Mouse (Mus musculus) bone marrow, adult 2 months (tissue): ENCODE results near the gene Acad8. TPM values are rescaled to one million over a fixed set of nuclear protein-coding genes. Genes with fewer than 3 reads are reported as not detected.

Experiments used
- H3K27ac ChIP-seq: fragments of 200-500 bp; 2 replicates; pipeline ENCODE4 v1.5.1; 2012; ENCODE audit warnings: low read depth, mild to moderate bottlenecking, control low read depth, inconsistent platforms, low read length; ENCODE audit not compliant: control insufficient read depth, poor library complexity, insufficient read depth
- H3K4me1 ChIP-seq: fragments of 200-500 bp; 2 replicates; pipeline ENCODE4 v1.6.1; 2011; ENCODE audit warnings: low read length; ENCODE audit not compliant: control insufficient read depth, insufficient read depth
- H3K4me3 ChIP-seq: fragments of 200-500 bp; replicated peaks from 2 replicates; pipeline ENCODE3; 2011; ENCODE audit warnings: mild to moderate bottlenecking, low read depth, low read length, control low read depth; ENCODE audit not compliant: control insufficient read depth
- CTCF ChIP-seq: fragments of 200-500 bp; IDR thresholded peaks from 2 replicates; pipeline ENCODE4 v1.5.1; 2011; ENCODE audit warnings: low read length, control low read depth; ENCODE audit not compliant: control insufficient read depth, insufficient read depth
- POLR2A ChIP-seq: fragments of 200-500 bp; IDR thresholded peaks from 2 replicates; pipeline ENCODE4 v1.6.1; 2011; ENCODE audit warnings: low read depth, mild to moderate bottlenecking, control low read depth, low read length, borderline replicate concordance; ENCODE audit not compliant: control insufficient read depth
- WGBS: fragments of 180-500 bp; shearing (Covaris S2); methylation state at CpG from one replicate; pipeline ENCODE4 v1.1.7; 2018; 5-methylcytosine and 5-hydroxymethylcytosine counted together
- polyA plus RNA-seq: library from polyadenylated mRNA; stranded (reverse); fragments of >200 nt; gene quantifications from 2 replicates; pipeline ENCODE4 v1.2.4, GENCODE M21; 2011; ENCODE audit warnings: low replicate concordance; ENCODE audit not compliant: missing spikeins, insufficient read depth, insufficient read length

The Acad8 gene
- 5.5 and 12.0 TPM in 2 replicates for polyA plus RNA-seq

GRCm38 (mm10) chr9:26999461-27000395, at the start of gene Acad8, which contains the start of gene Thyn1:
TSS of gene Acad8 (minus strand) at chr9:26999566.
TSS of gene Thyn1 (plus strand) at chr9:26999710.
- WGBS = under 1% methylated on average over 35 of the region's 35 CpGs
- H3K4me1 ChIP-seq = no peaks in the 10 kb centered on the region; the same call in 1 of the 2 replicates
- TF ChIP-seq POLR2A = 0 out of 2 replicates have a peak, but pooled peaks have one; percentile 8
- no peak for TF ChIP-seq CTCF
- H3K27ac ChIP-seq = peak within 1 kb of the TSS; percentile 12
- peak within 1 kb of the TSS; percentile 90 for H3K4me3 ChIP-seq

GRCm38 (mm10) chr9:27043892-27044291, 44.5 kb upstream of the Acad8 start:
- WGBS = 69% methylated on average over 5 of the region's 5 CpGs
- H3K4me3 ChIP-seq = no peak overlapping the region
- no peak for TF ChIP-seq CTCF
- no peak for TF ChIP-seq POLR2A
- H3K27ac ChIP-seq = no peak overlapping the region
- H3K4me1 ChIP-seq = no peaks in the 10 kb centered on the region

- peaks cover 4% of the 10 kb centered on the region for H3K4me1 ChIP-seq
- H3K4me3 ChIP-seq = peak overlapping the region; percentile 95
- TF ChIP-seq POLR2A = no peak
- WGBS = 0% methylated on average over 17 of the region's 17 CpGs
- H3K27ac ChIP-seq = peak overlapping the region; percentile 17; the same call in 1 of the 2 replicates
Observed at GRCm38 (mm10) chr9:27030763-27031100, 31.4 kb upstream of the Acad8 start.

GRCm38 (mm10) chr9:27029828-27030762, 30.7 kb upstream of the Acad8 start, which contains the start of the genes Vps26b and Ncapd3:
TSS of gene Vps26b (minus strand) at chr9:27030065.
TSS of gene Ncapd3 (plus strand) at chr9:27030175.
- H3K4me1 ChIP-seq = peaks cover 4% of the 10 kb centered on the region
- TF ChIP-seq CTCF (no peak), POLR2A (peak; percentile 86; the same call in 1 of the 2 replicates)
- peak within 1 kb of the TSS; percentile 95 for H3K4me3 ChIP-seq
- peak within 1 kb of the TSS; percentile 78 for H3K27ac ChIP-seq
- WGBS = under 1% methylated on average over 77 of the region's 80 CpGs

GRCm38 (mm10) chr9:27029022-27029827, 29.9 kb upstream of the Acad8 start:
- Histone ChIP-seq H3K27ac (peak overlapping the region; percentile 78), H3K4me3 (peak overlapping the region; percentile 95), H3K4me1 (peaks cover 5% of the 10 kb centered on the region)
- no peak for TF ChIP-seq POLR2A
- peak; percentile 27; the same call in 1 of the 2 replicates for TF ChIP-seq CTCF
- under 1% methylated on average over 52 of the region's 52 CpGs for WGBS

- Histone ChIP-seq H3K27ac (no peak overlapping the region), H3K4me3 (no peak overlapping the region), H3K4me1 (peaks cover 8% of the 10 kb centered on the region)
- WGBS = 4% methylated on average over 1 of the region's 1 CpGs
- TF ChIP-seq CTCF (no peak), POLR2A (no peak)
Observed at GRCm38 (mm10) chr9:27026708-27027107, 27.3 kb upstream of the Acad8 start.

GRCm38 (mm10) chr9:27023681-27024080, 24.3 kb upstream of the Acad8 start:
- peak overlapping the region; percentile 24; the same call in 1 of the 2 replicates for H3K27ac ChIP-seq
- H3K4me1 ChIP-seq = peaks cover 8% of the 10 kb centered on the region
- TF ChIP-seq POLR2A (no peak), CTCF (no peak)
- H3K4me3 ChIP-seq = peak overlapping the region; percentile 24
- WGBS = 10% methylated on average over 4 of the region's 4 CpGs
